Mouse (Mus musculus) forebrain, embryonic 10.5 days (tissue): Measurements from ENCODE around the gene Mok. TPM values are rescaled to one million over a fixed set of nuclear protein-coding genes. Genes with fewer than 3 reads are reported as not detected.

Source experiments
- DNase-seq: peaks from one replicate; pipeline ENCODE4 v3.0.0-alpha.2; 2017; ENCODE audit warnings: low spot score; ENCODE audit errors: extremely low spot score
- H3K27ac ChIP-seq: fragments of 300-500 bp; sonication (generic); 2 replicates; pipeline ENCODE4 v1.5.1; 2016; ENCODE audit warnings: mild to moderate bottlenecking
- H3K27me3 ChIP-seq: fragments of 300-500 bp; sonication (generic); 2 replicates; pipeline ENCODE4 v1.6.1; 2016; ENCODE audit warnings: mild to moderate bottlenecking; ENCODE audit not compliant: poor library complexity, severe bottlenecking
- H3K36me3 ChIP-seq: fragments of 300-500 bp; sonication (generic); replicated peaks from 2 replicates; pipeline ENCODE4 v1.6.1; 2016; ENCODE audit warnings: mild to moderate bottlenecking, moderate library complexity
- H3K4me1 ChIP-seq: fragments of 300-500 bp; sonication (generic); 2 replicates; pipeline ENCODE4 v1.6.1; 2016
- H3K4me3 ChIP-seq: fragments of 300-500 bp; sonication (generic); 2 replicates; pipeline ENCODE4 v1.5.1; 2016; ENCODE audit warnings: mild to moderate bottlenecking, moderate library complexity
- H3K9me3 ChIP-seq: fragments of 300-500 bp; sonication (generic); 2 replicates; pipeline ENCODE4 v1.6.1; 2016; ENCODE audit warnings: mild to moderate bottlenecking, moderate library complexity
- WGBS: fragments of 180-500 bp; shearing (Covaris S2); methylation state at CpG from one replicate; pipeline ENCODE4 v1.1.7; 2016; 5-methylcytosine and 5-hydroxymethylcytosine counted together
- polyA plus RNA-seq: library from polyadenylated mRNA; unstranded; fragments of >200 nt; fragmentation: Nextera tagmentation; extraction: Ambion mirVana; gene quantifications from 2 replicates; pipeline ENCODE4 v1.2.1, GENCODE M21; 2016

The Mok gene
- polyA plus RNA-seq, 1 experiment from 2014 or later = 11.7 TPM

GRCm38 (mm10) chr12:110819367-110819766 lies 21.4 kb downstream of the Mok start:
- Histone ChIP-seq H3K36me3 (peaks cover 20% of the 10 kb centered on the region; the same call in 1 of the 2 replicates), H3K27me3 (no peaks in the 10 kb centered on the region), H3K27ac (no peak overlapping the region), H3K4me3 (no peak overlapping the region), H3K4me1 (no peaks in the 10 kb centered on the region), H3K9me3 (no peaks in the 10 kb centered on the region)
- WGBS = 86% methylated on average over 8 of the region's 8 CpGs
- no peak for DNase-seq

GRCm38 (mm10) chr12:110816833-110817232 lies 23.9 kb downstream of the Mok start:
- H3K27ac ChIP-seq = no peak overlapping the region
- peaks cover 42% of the 10 kb centered on the region for H3K36me3 ChIP-seq
- no peaks in the 10 kb centered on the region for H3K27me3 ChIP-seq
- DNase-seq = no peak
- no peak overlapping the region for H3K4me3 ChIP-seq
- 95% methylated on average over 2 of the region's 2 CpGs for WGBS
- H3K4me1 ChIP-seq = no peaks in the 10 kb centered on the region
- no peaks in the 10 kb centered on the region for H3K9me3 ChIP-seq

GRCm38 (mm10) chr12:110814924-110815323 lies 25.8 kb downstream of the Mok start:
- no peaks in the 10 kb centered on the region for H3K4me1 ChIP-seq
- H3K27ac ChIP-seq = no peak overlapping the region
- no peaks in the 10 kb centered on the region for H3K27me3 ChIP-seq
- H3K4me3 ChIP-seq = no peak overlapping the region
- DNase-seq = no peak
- WGBS = 79% methylated on average over 17 of the region's 17 CpGs
- peaks cover 52% of the 10 kb centered on the region for H3K36me3 ChIP-seq
- no peaks in the 10 kb centered on the region for H3K9me3 ChIP-seq

- Histone ChIP-seq H3K9me3 (no peaks in the 10 kb centered on the region), H3K4me3 (no peak overlapping the region), H3K4me1 (peaks cover 12% of the 10 kb centered on the region), H3K36me3 (peaks cover 53% of the 10 kb centered on the region), H3K27ac (no peak overlapping the region), H3K27me3 (no peaks in the 10 kb centered on the region)
- WGBS = 94% methylated on average over 6 of the region's 6 CpGs
- no peak for DNase-seq
Measured at GRCm38 (mm10) chr12:110813624-110814023, 27.1 kb downstream of the Mok start.

- Histone ChIP-seq H3K36me3 (peaks cover 50% of the 10 kb centered on the region), H3K27ac (no peak overlapping the region), H3K4me1 (peaks cover 17% of the 10 kb centered on the region), H3K27me3 (no peaks in the 10 kb centered on the region), H3K4me3 (no peak overlapping the region), H3K9me3 (no peaks in the 10 kb centered on the region)
- no peak for DNase-seq
- 90% methylated on average over 9 of the region's 9 CpGs for WGBS
Measured at GRCm38 (mm10) chr12:110813132-110813531, 27.6 kb downstream of the Mok start.

GRCm38 (mm10) chr12:110808848-110809247 lies 31.9 kb downstream of the Mok start:
- Histone ChIP-seq H3K9me3 (no peaks in the 10 kb centered on the region), H3K4me1 (peaks cover 42% of the 10 kb centered on the region), H3K27me3 (no peaks in the 10 kb centered on the region), H3K27ac (0 out of 2 replicates have a peak overlapping the region, but pooled peaks have one; percentile 25), H3K4me3 (no peak overlapping the region), H3K36me3 (peaks cover 74% of the 10 kb centered on the region)
- WGBS = 72% methylated on average over 5 of the region's 5 CpGs
- no peak for DNase-seq

- Histone ChIP-seq H3K4me1 (peaks cover 42% of the 10 kb centered on the region), H3K4me3 (no peak overlapping the region), H3K27ac (peak overlapping the region; percentile 67), H3K36me3 (peaks cover 70% of the 10 kb centered on the region), H3K27me3 (no peaks in the 10 kb centered on the region), H3K9me3 (no peaks in the 10 kb centered on the region)
- peak; percentile 21 for DNase-seq
- 25% methylated on average over 10 of the region's 10 CpGs for WGBS
Measured at GRCm38 (mm10) chr12:110808430-110808829, 32.3 kb downstream of the Mok start.

- DNase-seq = no peak
- Histone ChIP-seq H3K36me3 (peaks cover 60% of the 10 kb centered on the region), H3K4me3 (no peak overlapping the region), H3K9me3 (no peaks in the 10 kb centered on the region), H3K27me3 (no peaks in the 10 kb centered on the region), H3K4me1 (peaks cover 46% of the 10 kb centered on the region), H3K27ac (peak overlapping the region; percentile 22)
- 76% methylated on average over 3 of the region's 3 CpGs for WGBS
Measured at GRCm38 (mm10) chr12:110806301-110806970, 34.3 kb downstream of the Mok start.

- Histone ChIP-seq H3K4me3 (no peak overlapping the region), H3K27ac (no peak overlapping the region), H3K27me3 (no peaks in the 10 kb centered on the region), H3K36me3 (peaks cover 55% of the 10 kb centered on the region), H3K9me3 (no peaks in the 10 kb centered on the region), H3K4me1 (peaks cover 40% of the 10 kb centered on the region)
- DNase-seq = no peak
- 62% methylated on average over 10 of the region's 10 CpGs for WGBS
Measured at GRCm38 (mm10) chr12:110804261-110804660, 36.5 kb downstream of the Mok start.

- H3K4me3 ChIP-seq = no peak overlapping the region
- WGBS = 87% methylated on average over 5 of the region's 5 CpGs
Measured at GRCm38 (mm10) chr12:110802674-110803297, 38.0 kb downstream of the Mok start.

GRCm38 (mm10) chr12:110801876-110802464 lies 38.8 kb downstream of the Mok start:
- peak overlapping the region; percentile 25; the same call in 1 of the 2 replicates for H3K27ac ChIP-seq
- 86% methylated on average over 10 of the region's 10 CpGs for WGBS
- H3K36me3 ChIP-seq = peaks cover 52% of the 10 kb centered on the region
- H3K4me3 ChIP-seq = no peak overlapping the region
- DNase-seq = no peak
- H3K4me1 ChIP-seq = peaks cover 24% of the 10 kb centered on the region
- no peaks in the 10 kb centered on the region for H3K9me3 ChIP-seq
- no peaks in the 10 kb centered on the region for H3K27me3 ChIP-seq

More at GRCm38 (mm10) chr12:110802674-110803297, 38.0 kb downstream of the Mok start:
- Histone ChIP-seq H3K9me3 (no peaks in the 10 kb centered on the region), H3K27ac (no peak overlapping the region), H3K27me3 (no peaks in the 10 kb centered on the region), H3K4me1 (peaks cover 26% of the 10 kb centered on the region), H3K36me3 (peaks cover 58% of the 10 kb centered on the region)
- DNase-seq = no peak

- peaks cover 45% of the 10 kb centered on the region for H3K36me3 ChIP-seq
- DNase-seq = no peak
- no peaks in the 10 kb centered on the region for H3K27me3 ChIP-seq
- 89% methylated on average over 4 of the region's 4 CpGs for WGBS
- no peak overlapping the region for H3K27ac ChIP-seq
- peaks cover 6% of the 10 kb centered on the region for H3K4me1 ChIP-seq
- H3K4me3 ChIP-seq = no peak overlapping the region
- H3K9me3 ChIP-seq = no peaks in the 10 kb centered on the region
Measured at GRCm38 (mm10) chr12:110799226-110799625, 41.5 kb downstream of the Mok start.

- DNase-seq = no peak
- peaks cover 4% of the 10 kb centered on the region; the same call in 1 of the 2 replicates for H3K4me1 ChIP-seq
- no peak overlapping the region for H3K4me3 ChIP-seq
- 91% methylated on average over 10 of the region's 10 CpGs for WGBS
- H3K27ac ChIP-seq = no peak overlapping the region
- H3K9me3 ChIP-seq = no peaks in the 10 kb centered on the region
- peaks cover 56% of the 10 kb centered on the region for H3K36me3 ChIP-seq
- H3K27me3 ChIP-seq = no peaks in the 10 kb centered on the region
Measured at GRCm38 (mm10) chr12:110797842-110798431, 42.8 kb downstream of the Mok start.
